Mouse (Mus musculus): ENCODE data around the gene Dock9. TPM values are rescaled to one million over a fixed set of nuclear protein-coding genes. Genes with fewer than 3 reads are reported as not detected.

Dock9 gene
- polyA plus RNA-seq, 1 experiment = 1.2 TPM

GRCm38 (mm10) chr14:121799112-121799511 is 1.5 kb upstream of the Dock9 start:
- no peak for TF ChIP-seq GATA1 (IDR thresholded peaks at IDR 0.05; ENCODE audit: low read length)

- TF ChIP-seq GATA1 (IDR thresholded peaks at IDR 0.05; ENCODE audit: low read length) = no peak
These were observed 768 bp upstream of the Dock9 start for GRCm38 (mm10) chr14:121798411-121798799.

- TF ChIP-seq GATA1 (IDR thresholded peaks at IDR 0.05; ENCODE audit: low read length) = no peak
These were observed 823 bp downstream of the Dock9 start for GRCm38 (mm10) chr14:121796571-121797456.

- TF ChIP-seq GATA1 (IDR thresholded peaks at IDR 0.05; ENCODE audit: low read length) = no peak
These were observed 2.1 kb downstream of the Dock9 start for GRCm38 (mm10) chr14:121795536-121795935.

- peak; percentile 30 for TF ChIP-seq GATA1 (IDR thresholded peaks at IDR 0.05; ENCODE audit: low read length)
These were observed 4.0 kb downstream of the Dock9 start for GRCm38 (mm10) chr14:121793639-121794038.

- TF ChIP-seq GATA1 (IDR thresholded peaks at IDR 0.05; ENCODE audit: low read length) = no peak
These were observed 5.7 kb downstream of the Dock9 start for GRCm38 (mm10) chr14:121791935-121792334.

GRCm38 (mm10) chr14:121791112-121791511 is 6.5 kb downstream of the Dock9 start:
- TF ChIP-seq GATA1 (IDR thresholded peaks at IDR 0.05; ENCODE audit: low read length) = no peak

GRCm38 (mm10) chr14:121789273-121789672 is 8.4 kb downstream of the Dock9 start:
- TF ChIP-seq GATA1 (IDR thresholded peaks at IDR 0.05; ENCODE audit: low read length) = no peak

- no peak for TF ChIP-seq GATA1 (IDR thresholded peaks at IDR 0.05; ENCODE audit: low read length)
These were observed 9.2 kb downstream of the Dock9 start for GRCm38 (mm10) chr14:121788451-121788850.

GRCm38 (mm10) chr14:121787430-121787829 is 10.2 kb downstream of the Dock9 start:
- no peak for TF ChIP-seq GATA1 (IDR thresholded peaks at IDR 0.05; ENCODE audit: low read length)

GRCm38 (mm10) chr14:121786900-121787299 is 10.7 kb downstream of the Dock9 start:
- TF ChIP-seq GATA1 (IDR thresholded peaks at IDR 0.05; ENCODE audit: low read length) = no peak

GRCm38 (mm10) chr14:121785394-121785793 is 12.2 kb downstream of the Dock9 start:
- TF ChIP-seq GATA1 (IDR thresholded peaks at IDR 0.05; ENCODE audit: low read length) = no peak

GRCm38 (mm10) chr14:121780942-121781531 is 16.6 kb downstream of the Dock9 start:
- TF ChIP-seq GATA1 (IDR thresholded peaks at IDR 0.05; ENCODE audit: low read length) = no peak

- no peak for TF ChIP-seq GATA1 (IDR thresholded peaks at IDR 0.05; ENCODE audit: low read length)
These were observed 17.3 kb downstream of the Dock9 start for GRCm38 (mm10) chr14:121780144-121780913.

- no peak for TF ChIP-seq GATA1 (IDR thresholded peaks at IDR 0.05; ENCODE audit: low read length)
These were observed 18.0 kb downstream of the Dock9 start for GRCm38 (mm10) chr14:121779620-121780019.

GRCm38 (mm10) chr14:121777279-121777831 is 20.3 kb downstream of the Dock9 start:
- TF ChIP-seq GATA1 (IDR thresholded peaks at IDR 0.05; ENCODE audit: low read length) = no peak
